Mouse (Mus musculus): ENCODE data around the gene Syngr1. TPM values are rescaled to one million over a fixed set of nuclear protein-coding genes. Genes with fewer than 3 reads are reported as not detected.
"Not testable (repeated sequence)": the region's sequence is repeated elsewhere in the genome, so short reads cannot be mapped to it uniquely, and the experiment has no call there.

Syngr1 gene
- polyA plus RNA-seq, 1 experiment from 2014 or later = 64.6 TPM

DNA sequence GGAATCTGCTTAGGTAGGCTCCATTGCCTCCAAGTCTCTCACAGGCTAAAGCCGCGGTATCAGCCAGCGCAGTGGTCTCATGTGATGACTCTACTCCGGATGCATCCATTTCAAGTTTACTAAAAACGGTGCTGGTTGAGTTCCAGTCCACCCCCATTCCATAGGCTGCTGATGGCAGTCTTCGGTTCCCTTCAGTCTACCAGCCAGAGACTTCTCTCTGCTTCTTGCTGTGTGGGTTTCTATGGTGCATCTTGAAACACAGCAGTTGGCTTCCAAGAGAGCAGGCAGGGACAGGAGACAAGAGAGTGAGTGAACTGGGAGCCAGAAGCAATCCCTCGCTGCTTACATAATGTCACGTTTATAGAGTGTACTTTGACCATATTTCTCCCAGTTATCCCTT lies 16.0 kb downstream of the Syngr1 start:
- H3K27me3 ChIP-seq (replicated peaks) = no peaks in the 10 kb centered on the region
- no peak overlapping the region for H3K9ac ChIP-seq (replicated peaks)
- no peak for ATAC-seq (ENCODE audit: low FRiP score)
- H3K4me3 ChIP-seq (replicated peaks) = no peak overlapping the region
- no peak overlapping the region for H3K4me2 ChIP-seq
- peaks cover 21% of the 10 kb centered on the region for H3K36me3 ChIP-seq
- no peak overlapping the region for H3K27ac ChIP-seq (replicated peaks)
- no peaks in the 10 kb centered on the region for H3K9me3 ChIP-seq (replicated peaks)
- H3K4me1 ChIP-seq = no peaks in the 10 kb centered on the region
- 95% methylated on average over 8 of the region's 8 CpGs for WGBS

DNA sequence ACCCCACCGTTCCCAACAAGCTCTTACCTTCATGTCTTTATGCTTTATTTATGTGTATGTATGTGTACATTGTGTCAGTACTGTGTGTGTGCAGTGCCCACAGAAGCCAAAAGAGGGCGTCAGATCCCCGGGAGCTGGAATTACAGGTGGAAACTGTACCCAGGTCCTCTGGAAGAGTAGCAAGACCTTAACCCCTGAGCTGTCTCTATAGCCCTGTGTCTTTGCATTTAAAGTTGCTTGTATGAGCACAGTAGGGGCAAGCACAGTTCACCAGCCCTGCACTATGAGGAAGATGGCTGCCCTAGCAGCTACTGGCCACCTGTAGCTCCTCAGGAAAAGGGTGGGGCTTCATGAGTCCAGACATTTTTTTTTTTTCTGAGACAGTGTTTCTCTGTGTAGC lies 16.4 kb downstream of the Syngr1 start:
- Histone ChIP-seq H3K27ac (replicated peaks) (no peak overlapping the region), H3K4me2 (no peak overlapping the region), H3K4me1 (no peaks in the 10 kb centered on the region), H3K36me3 (peaks cover 26% of the 10 kb centered on the region), H3K9ac (replicated peaks) (no peak overlapping the region), H3K27me3 (replicated peaks) (no peaks in the 10 kb centered on the region), H3K9me3 (replicated peaks) (no peaks in the 10 kb centered on the region), H3K4me3 (replicated peaks) (no peak overlapping the region)
- 88% methylated on average over 3 of the region's 3 CpGs for WGBS
- ATAC-seq (ENCODE audit: low FRiP score) = no peak

DNA sequence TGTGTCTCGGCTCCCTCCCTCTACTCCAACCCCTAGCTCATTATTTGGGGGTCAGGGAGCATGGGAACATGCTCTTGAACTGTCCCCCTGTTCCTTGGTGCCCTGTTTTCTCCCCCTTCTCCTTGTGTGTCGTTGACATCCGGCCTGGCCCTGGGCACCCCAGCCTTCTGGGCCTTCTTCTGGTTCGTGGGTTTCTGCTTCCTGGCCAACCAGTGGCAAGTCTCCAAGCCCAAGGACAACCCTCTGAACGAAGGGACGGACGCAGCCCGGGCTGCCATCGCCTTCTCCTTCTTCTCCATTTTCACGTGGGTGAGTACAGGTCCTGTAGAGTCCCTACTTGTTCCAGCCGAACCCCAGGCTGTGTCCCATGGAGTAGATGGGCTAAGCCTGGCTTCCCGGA lies 20.3 kb downstream of the Syngr1 start:
- ATAC-seq (ENCODE audit: low FRiP score) = no peak
- no peaks in the 10 kb centered on the region for H3K4me1 ChIP-seq

DNA sequence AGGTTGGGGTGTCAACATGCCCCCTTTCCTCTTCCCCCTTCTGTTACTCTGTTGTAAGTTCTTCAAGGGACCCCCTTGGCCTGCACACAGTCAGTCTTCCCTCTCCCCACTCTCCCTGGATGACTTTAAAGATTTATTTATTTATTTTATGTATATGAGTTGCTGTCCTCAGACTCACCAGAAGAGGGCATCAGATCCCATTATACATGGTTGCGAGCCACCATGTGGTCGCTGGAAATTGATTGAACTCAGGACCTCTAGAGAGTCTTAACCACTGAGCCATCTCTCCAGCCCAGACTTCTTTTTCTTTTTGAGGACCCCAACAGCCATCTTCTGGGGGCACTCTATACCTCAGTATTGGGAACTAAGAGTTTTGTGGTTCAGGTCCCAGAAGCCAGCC lies 21.4 kb downstream of the Syngr1 start:
- H3K27ac ChIP-seq (replicated peaks) = no peak overlapping the region
- no peaks in the 10 kb centered on the region for H3K27me3 ChIP-seq (replicated peaks)
- ATAC-seq (ENCODE audit: low FRiP score) = no peak
- H3K9ac ChIP-seq (replicated peaks) = no peak overlapping the region
- no peaks in the 10 kb centered on the region for H3K4me1 ChIP-seq
- no peak overlapping the region for H3K4me3 ChIP-seq (replicated peaks)
- peaks cover 37% of the 10 kb centered on the region for H3K36me3 ChIP-seq
- H3K9me3 ChIP-seq (replicated peaks) = no peaks in the 10 kb centered on the region
- WGBS = 45% methylated on average over 2 of the region's 2 CpGs
- no peak overlapping the region for H3K4me2 ChIP-seq

More for the DNA sequence above, 20.3 kb downstream of the Syngr1 start:
- Histone ChIP-seq H3K9ac (replicated peaks) (no peak overlapping the region), H3K36me3 (peaks cover 37% of the 10 kb centered on the region), H3K9me3 (replicated peaks) (no peaks in the 10 kb centered on the region), H3K4me2 (no peak overlapping the region), H3K27me3 (replicated peaks) (no peaks in the 10 kb centered on the region), H3K4me3 (replicated peaks) (no peak overlapping the region), H3K27ac (replicated peaks) (no peak overlapping the region)
- WGBS = 85% methylated on average over 12 of the region's 12 CpGs

DNA sequence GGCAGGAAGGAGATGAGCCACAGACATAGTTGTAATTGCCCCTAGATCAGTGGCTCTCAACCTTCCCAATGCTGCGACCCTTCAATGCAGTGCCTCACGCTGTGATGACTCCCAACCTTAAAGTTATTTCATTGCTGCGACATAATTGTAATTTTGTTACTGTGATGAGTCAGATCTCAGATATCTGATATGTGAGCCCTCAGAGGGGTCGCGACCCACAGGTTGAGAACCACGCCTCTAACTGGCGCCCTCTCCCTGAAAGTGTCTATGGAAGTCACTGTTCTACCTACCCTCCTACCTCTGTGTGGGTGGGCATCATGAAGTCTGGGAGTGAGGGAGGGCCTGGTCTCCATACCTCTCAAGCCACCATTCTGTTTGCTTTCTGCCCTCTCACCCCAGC lies 23.3 kb downstream of the Syngr1 start:
- WGBS = 96% methylated on average over 7 of the region's 7 CpGs
- Histone ChIP-seq H3K4me1 (no peaks in the 10 kb centered on the region), H3K4me3 (replicated peaks) (no peak overlapping the region), H3K4me2 (no peak overlapping the region), H3K27ac (replicated peaks) (no peak overlapping the region), H3K36me3 (peaks cover 37% of the 10 kb centered on the region), H3K9ac (replicated peaks) (no peak overlapping the region), H3K9me3 (replicated peaks) (no peaks in the 10 kb centered on the region), H3K27me3 (replicated peaks) (no peaks in the 10 kb centered on the region)
- no peak for ATAC-seq (ENCODE audit: low FRiP score)

DNA sequence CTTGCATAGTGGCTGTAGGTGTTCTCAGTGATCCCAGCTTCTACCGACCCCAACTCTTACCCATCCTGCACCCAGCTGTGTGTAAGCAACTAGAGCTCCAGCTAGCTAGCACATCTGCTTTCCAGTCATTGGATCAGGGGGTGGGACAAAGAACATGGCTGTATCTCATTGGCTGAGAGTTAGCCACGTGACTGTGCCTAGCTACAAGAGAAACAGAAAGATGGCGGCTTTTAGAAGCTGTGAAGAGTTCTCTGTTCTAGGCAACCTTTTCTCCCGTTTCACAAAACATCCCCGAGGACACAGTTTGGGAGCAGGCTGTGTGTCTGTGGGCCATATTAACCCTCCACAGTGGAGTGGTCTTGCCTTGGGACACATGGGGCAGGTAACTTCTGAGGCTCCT lies 24.1 kb downstream of the Syngr1 start:
- no peaks in the 10 kb centered on the region for H3K4me1 ChIP-seq
- ATAC-seq (ENCODE audit: low FRiP score) = no peak
- 64% methylated on average over 5 of the region's 5 CpGs for WGBS
- no peaks in the 10 kb centered on the region for H3K9me3 ChIP-seq (replicated peaks)
- no peak overlapping the region for H3K4me3 ChIP-seq (replicated peaks)
- peaks cover 35% of the 10 kb centered on the region for H3K36me3 ChIP-seq
- H3K27ac ChIP-seq (replicated peaks) = no peak overlapping the region
- no peaks in the 10 kb centered on the region for H3K27me3 ChIP-seq (replicated peaks)
- no peak overlapping the region for H3K4me2 ChIP-seq
- H3K9ac ChIP-seq (replicated peaks) = no peak overlapping the region

DNA sequence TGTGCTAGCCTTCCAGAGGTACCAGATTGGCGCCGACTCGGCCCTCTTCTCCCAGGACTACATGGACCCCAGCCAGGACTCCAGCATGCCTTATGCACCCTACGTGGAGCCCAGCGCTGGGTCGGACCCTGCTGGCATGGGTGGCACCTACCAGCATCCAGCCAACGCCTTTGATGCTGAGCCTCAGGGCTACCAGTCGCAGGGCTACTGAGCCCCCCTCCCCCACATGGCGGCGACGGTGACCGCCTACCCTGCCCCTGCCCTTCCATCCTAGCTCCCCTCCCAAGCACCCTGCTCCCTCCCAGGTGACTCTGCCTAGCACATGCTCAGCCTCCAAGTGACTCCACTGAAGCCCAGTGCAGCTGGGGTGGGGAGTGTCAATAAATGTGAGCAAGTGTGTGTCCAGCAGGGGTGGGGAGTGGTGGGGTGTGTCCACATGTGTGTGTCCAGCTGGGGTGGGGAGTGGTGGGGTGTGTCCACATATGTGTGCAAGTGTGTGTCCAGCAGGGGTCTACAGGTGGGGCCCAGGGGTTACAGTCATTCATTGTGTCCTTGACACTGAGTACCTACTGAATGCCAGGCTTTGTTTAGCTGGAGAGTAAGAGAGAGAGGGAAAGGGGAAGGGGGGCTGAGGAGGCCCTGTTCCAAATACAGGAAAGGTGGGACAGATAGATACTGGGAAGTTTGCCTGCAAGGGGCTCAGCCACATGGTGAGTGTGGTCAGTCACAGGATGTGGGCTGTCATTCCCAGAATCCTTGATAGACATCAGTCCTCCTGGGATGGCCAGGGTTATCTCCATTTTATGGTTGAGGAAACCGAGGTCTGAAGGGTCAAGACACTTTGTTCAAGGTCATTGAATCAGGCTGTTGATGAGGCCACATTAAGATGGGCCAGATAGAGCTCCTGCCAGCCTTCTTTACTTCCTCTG lies 25.0 kb downstream of the Syngr1 start:
- Histone ChIP-seq H3K9me3 (replicated peaks) (no peaks in the 10 kb centered on the region), H3K27ac (replicated peaks) (no peak overlapping the region), H3K4me1 (no peaks in the 10 kb centered on the region), H3K4me2 (no peak overlapping the region), H3K27me3 (replicated peaks) (no peaks in the 10 kb centered on the region), H3K36me3 (peaks cover 26% of the 10 kb centered on the region), H3K9ac (replicated peaks) (no peak overlapping the region), H3K4me3 (replicated peaks) (no peak overlapping the region)
- WGBS = 79% methylated on average over 13 of the region's 13 CpGs
- ATAC-seq (ENCODE audit: low FRiP score) = no peak

DNA sequence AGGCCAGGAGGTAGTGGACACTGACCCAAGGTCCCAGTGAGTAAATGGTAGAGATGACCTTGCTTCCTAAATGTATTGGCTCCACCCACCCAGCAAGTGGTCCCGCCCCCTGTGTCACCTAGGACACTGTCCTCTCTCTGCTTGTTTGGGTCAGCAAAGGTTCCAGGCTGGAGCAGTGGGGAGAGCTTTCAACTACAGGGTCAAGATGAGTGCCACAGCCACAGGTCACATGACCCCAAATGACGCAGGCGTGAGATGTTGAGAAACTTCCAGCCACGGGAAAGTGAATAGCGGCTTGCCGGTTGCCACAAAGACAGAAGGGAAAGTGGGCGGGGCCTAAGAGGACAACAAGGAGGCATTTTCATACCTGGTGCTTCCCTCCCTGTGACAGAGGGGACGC lies 26.0 kb downstream of the Syngr1 start:
- no peak for ATAC-seq (ENCODE audit: low FRiP score)
- peaks cover 16% of the 10 kb centered on the region for H3K36me3 ChIP-seq
- no peak overlapping the region for H3K27ac ChIP-seq (replicated peaks)
- H3K27me3 ChIP-seq (replicated peaks) = no peaks in the 10 kb centered on the region
- no peak overlapping the region for H3K4me2 ChIP-seq
- no peak overlapping the region for H3K9ac ChIP-seq (replicated peaks)
- H3K9me3 ChIP-seq (replicated peaks) = no peaks in the 10 kb centered on the region
- WGBS = 70% methylated on average over 8 of the region's 8 CpGs
- no peak overlapping the region for H3K4me3 ChIP-seq (replicated peaks)
- H3K4me1 ChIP-seq = no peaks in the 10 kb centered on the region

DNA sequence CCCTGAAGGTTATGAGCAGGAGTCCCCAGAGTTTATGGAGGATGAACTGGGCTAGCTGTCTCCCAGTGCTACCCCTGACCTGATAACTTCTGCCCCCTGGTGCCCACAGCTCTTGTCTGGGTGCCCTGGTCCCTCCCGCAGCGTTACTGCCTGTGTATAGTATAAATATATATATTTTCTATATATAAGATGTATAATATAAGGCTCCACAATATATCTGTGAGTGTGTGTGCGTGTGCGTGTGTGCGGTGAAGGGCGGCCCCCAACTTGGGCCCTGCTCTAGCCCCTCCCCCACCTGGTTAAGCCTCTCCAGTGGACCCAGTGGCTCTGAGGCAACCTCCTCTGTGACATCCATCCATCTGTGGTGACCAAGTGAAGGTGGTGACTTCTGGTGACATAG lies 27.9 kb downstream of the Syngr1 start:
- no peak overlapping the region for H3K9ac ChIP-seq (replicated peaks)
- no peak overlapping the region for H3K4me2 ChIP-seq
- H3K9me3 ChIP-seq (replicated peaks) = no peaks in the 10 kb centered on the region
- no peak overlapping the region for H3K4me3 ChIP-seq (replicated peaks)
- peaks cover 2% of the 10 kb centered on the region for H3K36me3 ChIP-seq
- H3K27ac ChIP-seq (replicated peaks) = no peak overlapping the region
- H3K27me3 ChIP-seq (replicated peaks) = no peaks in the 10 kb centered on the region
- H3K4me1 ChIP-seq = no peaks in the 10 kb centered on the region
- no peak for ATAC-seq (ENCODE audit: low FRiP score)
- WGBS = 93% methylated on average over 6 of the region's 6 CpGs

DNA sequence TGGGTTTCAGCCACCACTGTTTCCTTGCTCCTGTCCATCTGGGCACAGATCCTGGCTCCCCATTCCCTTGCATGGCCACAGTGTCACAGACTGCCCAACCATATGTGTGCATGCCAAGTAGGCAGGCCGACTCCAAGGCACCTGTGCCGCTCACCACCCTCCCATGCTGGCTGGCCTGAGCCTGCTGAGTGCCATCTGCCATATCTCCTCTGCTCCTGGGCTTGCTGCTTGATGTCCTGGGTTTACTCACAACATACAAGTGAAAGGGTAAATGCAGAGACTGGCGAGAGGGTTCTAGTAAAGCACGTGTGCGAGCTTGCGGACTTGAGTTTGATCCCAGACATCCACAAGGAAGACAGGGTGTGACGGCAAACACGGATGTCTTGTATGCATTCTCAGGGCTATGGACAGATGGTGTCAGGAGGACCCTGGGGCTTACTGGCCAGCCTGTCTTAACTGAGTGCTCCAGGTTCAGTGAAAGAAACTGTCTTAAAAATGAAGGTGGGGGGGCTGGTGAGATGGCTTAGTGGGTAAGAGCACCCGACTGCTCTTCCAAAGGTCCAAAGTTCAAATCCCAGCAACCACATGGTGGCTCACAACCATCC lies 30.7 kb downstream of the Syngr1 start:
- H3K27ac ChIP-seq (replicated peaks) = no peak overlapping the region
- no peaks in the 10 kb centered on the region for H3K36me3 ChIP-seq
- H3K27me3 ChIP-seq (replicated peaks) = no peaks in the 10 kb centered on the region
- no peak for ATAC-seq (ENCODE audit: low FRiP score)
- no peak overlapping the region for H3K4me3 ChIP-seq (replicated peaks)
- no peaks in the 10 kb centered on the region for H3K9me3 ChIP-seq (replicated peaks)
- no peak overlapping the region for H3K4me2 ChIP-seq
- 84% methylated on average over 9 of the region's 9 CpGs for WGBS
- no peaks in the 10 kb centered on the region for H3K4me1 ChIP-seq
- H3K9ac ChIP-seq (replicated peaks) = no peak overlapping the region

DNA sequence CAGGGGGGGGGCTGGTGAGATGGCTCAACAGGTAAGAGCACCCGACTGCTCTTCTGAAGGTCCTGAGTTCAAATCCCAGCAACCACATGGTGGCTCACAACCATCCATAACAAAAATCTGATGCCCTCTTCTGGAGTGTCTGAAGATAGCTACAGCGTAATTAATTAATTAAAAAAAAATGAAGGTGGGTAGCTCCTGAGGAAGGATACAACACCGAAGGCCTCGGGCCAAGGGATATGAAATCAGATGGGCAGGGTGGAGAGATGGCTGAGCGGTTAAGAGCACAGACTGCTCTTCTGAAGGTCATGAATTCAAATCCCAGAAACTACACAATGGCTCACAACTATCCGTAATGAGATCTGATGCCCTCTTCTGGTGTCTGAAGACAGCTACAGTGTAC lies 31.3 kb downstream of the Syngr1 start:
- H3K27me3 ChIP-seq (replicated peaks); H3K4me2 ChIP-seq; ATAC-seq (ENCODE audit: low FRiP score); H3K36me3 ChIP-seq; H3K9ac ChIP-seq (replicated peaks); H3K27ac ChIP-seq (replicated peaks); H3K4me3 ChIP-seq (replicated peaks); H3K4me1 ChIP-seq; H3K9me3 ChIP-seq (replicated peaks): not testable (repeated sequence)
- 91% methylated on average over 6 of the region's 6 CpGs for WGBS

DNA sequence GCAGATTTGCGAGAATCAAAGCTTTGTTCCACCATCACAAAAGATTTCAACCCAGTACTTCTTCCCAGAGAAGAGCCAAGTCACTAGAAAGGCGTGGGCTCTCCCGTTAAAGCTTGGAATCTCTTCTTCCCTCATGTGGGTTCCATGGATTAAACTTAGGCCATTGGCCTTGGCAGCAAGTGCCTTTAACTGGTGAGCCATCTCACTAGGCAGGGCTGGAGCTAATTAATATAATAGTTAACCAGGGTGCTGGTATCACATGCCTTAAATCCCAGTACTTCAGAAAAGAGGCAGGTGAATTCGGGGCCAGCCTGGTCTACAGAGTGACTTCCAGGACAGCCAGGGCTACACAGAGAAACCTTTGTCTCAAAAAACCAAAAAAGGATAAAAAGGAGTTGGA lies 33.5 kb downstream of the Syngr1 start:
- no peak for ATAC-seq (ENCODE audit: low FRiP score)
- H3K4me3 ChIP-seq (replicated peaks) = no peak overlapping the region
- no peaks in the 10 kb centered on the region for H3K9me3 ChIP-seq (replicated peaks)
- no peaks in the 10 kb centered on the region for H3K4me1 ChIP-seq
- H3K9ac ChIP-seq (replicated peaks) = no peak overlapping the region
- no peak overlapping the region for H3K27ac ChIP-seq (replicated peaks)
- WGBS = 85% methylated on average over 4 of the region's 4 CpGs
- H3K27me3 ChIP-seq (replicated peaks) = no peaks in the 10 kb centered on the region
- H3K36me3 ChIP-seq = no peaks in the 10 kb centered on the region
- H3K4me2 ChIP-seq = no peak overlapping the region

All from neural tube, embryonic 15.5 days (tissue).